Mouse (Mus musculus): ENCODE results near the gene Rab11fip3. TPM values are rescaled to one million over a fixed set of nuclear protein-coding genes. Genes with fewer than 3 reads are reported as not detected.

The Rab11fip3 gene
- total RNA-seq, 2 experiments from 2014 or later = 0.70 to 1.3 TPM

DNA sequence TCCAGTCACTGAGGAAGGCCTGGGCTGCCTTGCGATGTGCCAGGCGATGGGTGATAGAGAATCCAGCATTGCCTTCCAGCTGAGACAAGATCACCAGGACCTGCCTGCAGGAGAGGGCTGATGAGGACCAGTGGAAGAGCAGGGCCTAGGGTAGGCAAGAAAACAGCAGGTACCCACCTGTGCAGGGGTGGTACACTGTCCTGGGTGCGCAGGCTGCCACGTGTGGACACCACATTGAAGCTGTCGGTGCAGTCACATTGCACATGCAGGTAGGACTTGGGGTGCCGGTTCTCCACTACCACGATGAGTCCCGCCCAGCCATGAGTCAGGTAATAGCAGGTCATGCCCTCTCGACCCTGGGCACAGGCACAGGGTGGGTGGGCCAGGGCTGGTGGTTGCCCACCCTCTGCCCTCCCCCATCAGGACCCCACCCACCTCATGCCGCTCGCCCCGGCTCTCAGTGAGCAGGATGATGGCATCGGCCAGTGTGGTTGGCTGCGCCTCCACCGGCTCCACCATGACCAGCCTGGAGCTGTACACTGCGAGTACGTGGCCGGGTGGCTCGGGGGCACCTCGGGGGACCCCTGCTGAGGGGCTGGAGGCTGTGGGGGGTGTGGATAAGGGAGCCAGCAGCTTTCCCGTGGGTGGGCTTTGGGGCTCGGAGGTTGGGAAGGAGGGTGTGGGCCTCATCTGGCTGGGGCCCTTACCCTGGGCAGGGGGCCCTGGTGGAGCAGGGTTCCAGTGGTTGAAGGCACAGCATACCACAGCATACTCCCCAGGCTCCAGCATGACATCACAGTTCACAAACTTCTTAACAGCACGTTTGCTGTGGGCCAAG is 109.5 kb downstream of the Rab11fip3 start:
- ATAC-seq (ENCODE audit: poor library complexity, severe bottlenecking) = no peak

GRCm38 (mm10) chr17:25958771-25959494 is 110.4 kb downstream of the Rab11fip3 start:
- ATAC-seq (ENCODE audit: poor library complexity, severe bottlenecking) = no peak

- no peak for ATAC-seq (ENCODE audit: poor library complexity, severe bottlenecking)
These were observed 111.7 kb downstream of the Rab11fip3 start for GRCm38 (mm10) chr17:25957586-25958051.

DNA sequence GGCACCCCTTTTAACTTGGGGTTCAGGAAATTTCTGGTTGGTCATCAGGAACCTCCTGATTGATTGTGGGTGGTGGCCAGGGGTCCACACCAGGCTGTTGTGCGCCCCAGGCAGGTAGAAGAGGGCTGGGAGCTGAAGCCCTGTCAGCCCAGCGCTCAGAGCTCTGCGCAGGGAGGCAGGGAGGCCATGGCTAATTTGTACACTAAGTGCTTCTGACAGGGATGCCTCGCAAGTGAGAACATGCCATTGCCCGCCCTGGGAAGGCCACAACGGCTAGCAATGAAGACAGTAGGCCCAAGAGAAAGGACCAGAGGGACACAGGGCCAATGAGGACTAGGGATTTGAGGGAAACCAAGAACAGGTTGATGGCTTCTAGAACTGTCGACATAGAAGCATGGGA is 112.7 kb downstream of the Rab11fip3 start:
- ATAC-seq (ENCODE audit: poor library complexity, severe bottlenecking) = no peak

- ATAC-seq (ENCODE audit: poor library complexity, severe bottlenecking) = no peak
These were observed 113.2 kb downstream of the Rab11fip3 start for GRCm38 (mm10) chr17:25956201-25956600.

DNA sequence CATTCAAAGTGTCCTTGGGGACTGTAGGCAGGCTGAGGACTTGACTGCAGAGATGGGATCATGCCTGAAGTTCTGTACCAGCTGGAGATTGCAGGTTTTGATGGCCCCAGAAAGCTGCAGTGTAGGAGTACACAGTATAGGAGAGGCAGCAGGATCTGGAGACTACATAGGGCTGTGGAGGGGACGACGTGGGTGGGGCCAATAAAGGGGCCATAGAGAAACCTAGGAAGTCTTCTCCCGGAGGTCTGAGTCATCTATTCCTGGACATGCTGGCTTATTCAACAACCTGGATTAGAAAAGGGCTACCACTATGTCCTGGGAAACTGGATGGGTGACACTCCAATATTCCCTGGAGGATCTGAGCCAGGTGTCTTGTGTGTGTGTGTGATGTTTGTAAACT is 113.6 kb downstream of the Rab11fip3 start:
- ATAC-seq (ENCODE audit: poor library complexity, severe bottlenecking) = no peak

- no peak for ATAC-seq (ENCODE audit: poor library complexity, severe bottlenecking)
These were observed 114.7 kb downstream of the Rab11fip3 start for GRCm38 (mm10) chr17:25954671-25955070.

DNA sequence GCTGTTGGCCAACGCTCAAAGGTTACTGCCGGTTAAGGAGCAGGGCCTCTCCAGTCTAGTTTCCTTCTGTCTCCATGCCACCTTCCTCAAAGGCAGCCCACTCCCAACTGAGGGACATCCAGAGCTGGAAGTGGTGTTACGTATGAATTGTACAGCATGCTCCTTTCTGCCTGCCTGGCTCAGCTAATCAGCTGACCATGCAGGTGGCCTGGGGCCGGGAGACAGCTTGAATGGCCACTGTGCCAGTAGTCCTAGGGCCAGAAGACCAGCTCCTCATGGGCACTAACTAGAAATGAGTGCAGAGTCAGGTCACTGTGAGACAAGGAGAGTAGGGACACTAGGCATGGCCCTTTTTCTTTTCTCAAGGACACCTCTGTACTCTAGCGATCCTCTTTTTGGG is 116.2 kb downstream of the Rab11fip3 start:
- ATAC-seq (ENCODE audit: poor library complexity, severe bottlenecking) = no peak

DNA sequence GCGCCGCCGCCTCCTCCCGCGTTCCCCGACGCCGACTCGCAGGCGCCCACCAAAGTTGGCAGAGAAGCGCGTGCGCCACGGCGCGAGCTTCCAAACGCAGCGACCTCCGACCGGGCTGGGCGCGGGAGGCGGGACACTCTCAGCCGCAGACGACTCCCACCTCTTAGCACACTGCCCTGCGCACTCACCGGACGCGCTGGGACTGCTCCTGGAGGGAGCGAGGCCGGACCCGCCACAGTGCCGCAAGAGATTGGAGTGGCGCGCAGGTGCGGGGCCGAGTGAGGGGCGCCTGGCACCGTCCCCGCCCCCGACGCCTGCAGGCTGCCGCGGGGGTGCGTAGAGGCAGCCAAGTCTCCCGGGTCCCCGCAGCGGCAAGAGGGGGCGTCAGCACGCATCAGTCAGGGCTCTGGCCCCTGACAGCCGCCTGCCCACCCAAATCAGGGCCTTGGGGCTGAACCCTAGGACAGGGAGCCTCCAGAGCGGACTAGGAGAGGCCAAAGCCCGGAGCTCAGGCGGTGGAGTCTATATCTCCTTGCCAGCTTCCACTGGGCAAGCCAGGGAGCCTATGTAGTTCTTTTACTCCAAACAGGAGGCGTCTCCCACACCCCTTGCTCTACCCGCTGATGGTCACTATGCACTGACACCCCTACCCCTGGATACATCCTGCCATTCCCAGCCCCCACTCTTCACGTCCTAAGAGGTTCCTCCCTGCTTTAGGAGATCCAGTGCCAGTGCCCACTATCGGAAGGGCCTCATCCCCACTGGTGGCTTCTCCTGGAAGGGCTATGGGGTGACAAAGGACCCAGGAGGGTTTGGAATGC is 117.3 kb downstream of the Rab11fip3 start, which contains the start of gene A930017K11Rik:
A930017K11Rik (minus strand) TSS at position 763 of the 821 bp plus-strand sequence.
- no peak for ATAC-seq (ENCODE audit: poor library complexity, severe bottlenecking)

GRCm38 (mm10) chr17:25951225-25951802 is 118.0 kb downstream of the Rab11fip3 start:
- no peak for ATAC-seq (ENCODE audit: poor library complexity, severe bottlenecking)

GRCm38 (mm10) chr17:25950706-25951105 is 118.6 kb downstream of the Rab11fip3 start:
- ATAC-seq (ENCODE audit: poor library complexity, severe bottlenecking) = no peak

- ATAC-seq (ENCODE audit: poor library complexity, severe bottlenecking) = no peak
These were observed 119.4 kb downstream of the Rab11fip3 start for GRCm38 (mm10) chr17:25949981-25950380.

- ATAC-seq (ENCODE audit: poor library complexity, severe bottlenecking) = no peak
These were observed 121.3 kb downstream of the Rab11fip3 start for GRCm38 (mm10) chr17:25948051-25948450.

- no peak for ATAC-seq (ENCODE audit: poor library complexity, severe bottlenecking)
These were observed 121.8 kb downstream of the Rab11fip3 start for GRCm38 (mm10) chr17:25947576-25947975.

GRCm38 (mm10) chr17:25946891-25947290 is 122.5 kb downstream of the Rab11fip3 start:
- no peak for ATAC-seq (ENCODE audit: poor library complexity, severe bottlenecking)

GRCm38 (mm10) chr17:25946349-25946748 is 123.0 kb downstream of the Rab11fip3 start:
- ATAC-seq (ENCODE audit: poor library complexity, severe bottlenecking) = no peak

DNA sequence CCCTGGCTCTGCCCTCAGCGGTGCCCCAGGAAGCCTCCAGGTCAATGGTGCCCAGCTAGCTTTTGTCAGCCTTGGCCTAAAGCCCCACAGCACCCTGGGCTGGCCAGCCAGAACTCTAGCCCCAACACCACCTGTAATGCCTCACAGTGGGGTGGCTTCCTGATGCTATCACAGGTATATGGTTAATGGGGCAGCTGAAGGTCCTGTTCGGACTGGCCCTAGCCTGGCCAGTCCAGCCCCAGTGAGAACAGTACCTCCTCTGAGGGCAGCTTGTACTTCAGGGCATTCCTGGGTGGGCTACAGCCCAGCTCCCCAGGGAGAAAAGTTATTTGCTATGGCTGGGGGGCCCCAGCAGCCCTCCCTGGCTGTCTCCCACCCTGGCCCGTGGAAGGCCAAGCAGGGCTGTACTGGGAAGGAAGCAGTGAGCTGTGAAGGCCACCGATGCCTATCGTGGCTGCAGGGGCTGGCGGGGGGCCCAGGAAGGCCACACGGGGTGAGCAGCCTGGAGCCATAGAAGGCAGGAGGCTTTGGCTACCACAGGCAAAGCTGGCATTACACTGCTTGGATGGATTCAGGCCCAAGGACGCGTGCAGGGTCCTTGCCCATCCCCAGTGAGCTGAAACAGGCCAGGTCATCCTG is 123.7 kb downstream of the Rab11fip3 start:
- no peak for ATAC-seq (ENCODE audit: poor library complexity, severe bottlenecking)

DNA sequence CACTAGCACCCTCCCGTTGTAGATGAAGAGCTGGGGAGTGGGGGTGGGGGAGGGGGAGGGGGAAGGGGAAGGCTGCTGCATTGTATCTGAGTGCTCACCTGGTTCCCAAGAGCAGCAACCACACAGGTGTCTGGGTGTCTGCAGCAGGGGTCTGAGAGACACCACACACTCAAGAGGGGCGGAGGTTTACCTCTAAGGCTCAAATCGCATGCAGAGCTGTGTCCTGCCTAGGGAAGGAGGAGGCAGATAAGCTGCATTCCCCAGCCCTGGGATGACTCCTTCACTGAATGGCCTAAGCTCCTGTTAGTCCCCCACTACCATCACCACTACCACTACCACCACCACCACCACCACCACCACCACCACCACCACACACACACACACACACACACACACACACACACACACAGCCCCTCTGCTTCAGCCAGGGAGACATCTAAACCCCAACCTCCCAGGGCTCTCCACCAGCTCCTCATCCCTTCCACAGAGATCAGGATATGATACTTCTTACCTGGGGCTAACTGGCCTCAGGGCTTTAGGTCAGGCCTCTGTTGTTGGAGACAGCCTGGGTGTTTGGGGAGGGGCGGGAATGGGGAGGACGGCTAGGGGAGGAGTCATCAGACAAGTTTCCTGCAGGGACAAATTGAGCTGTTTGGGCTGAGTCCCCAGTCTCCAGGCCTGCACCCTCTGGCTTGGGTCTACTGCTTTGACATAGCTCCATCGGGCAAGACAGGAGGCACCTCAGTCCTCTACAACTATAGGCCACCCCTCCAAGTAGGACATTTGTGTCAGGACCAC is 124.8 kb downstream of the Rab11fip3 start, which contains the start of the genes Pigq and Nhlrc4:
Pigq (minus strand) TSS at position 571 of the 798 bp plus-strand sequence.
Nhlrc4 (minus strand) TSS at position 596 of the 798 bp plus-strand sequence.
- no peak for ATAC-seq (ENCODE audit: poor library complexity, severe bottlenecking)

GRCm38 (mm10) chr17:25943769-25944168 is 125.6 kb downstream of the Rab11fip3 start:
- no peak for ATAC-seq (ENCODE audit: poor library complexity, severe bottlenecking)
